Mouse (Mus musculus) gastrocnemius, postnatal 36 days (tissue): ENCODE data around the gene Wbp1l. TPM values are rescaled to one million over a fixed set of nuclear protein-coding genes. Genes with fewer than 3 reads are reported as not detected.
"Not testable (repeated sequence)": the region's sequence is repeated elsewhere in the genome, so short reads cannot be mapped to it uniquely, and the experiment has no call there.

Experiments
- DNase-seq, 2 experiments: peaks; one replicate each; pipeline ENCODE4 v3.0.0; 2022
- intact Hi-C: fragments of 180-260 bp; cut with DNase I; formaldehyde crosslinking; loops from one replicate; pipeline ENCODE4 v1.15.1; 2025
- long read RNA-seq, 2 experiments: library from polyadenylated mRNA; stranded (forward); transcript quantifications; one replicate each; pipeline ENCODE4 v2.0.0; 2021
- total RNA-seq, 2 experiments: library from RNA; stranded (reverse); gene quantifications; 2 replicates each; pipeline ENCODE4 v1.2.3; 2021

Gene Wbp1l
- 10 to 100 TPM; 56.2 to 66.2 TPM for total RNA-seq
- long read RNA-seq, experiment 1, transcript Wbp1l-202 (4 exons, 3,865 nt): major isoform, 15 of 43 reads
- long read RNA-seq, experiment 1, partial matches to known transcripts: 24 of 43 reads
- long read RNA-seq, experiment 1, other reads (novel, unspliced or antisense): 2 of 43 reads
- long read RNA-seq, experiment 2, transcript Wbp1l-202 (4 exons, 3,865 nt): major isoform, 19 of 42 reads
- long read RNA-seq, experiment 2, partial matches to known transcripts: 1 of 42 reads
- long read RNA-seq, experiment 2, other reads (novel, unspliced or antisense): 18 of 42 reads

GRCm38 (mm10) chr19:46598720-46599252 is at the start of gene Wbp1l:
TSS of gene Wbp1l (plus strand) at chr19:46599084.
- peak; percentile 91 to 94 for DNase-seq
- intact Hi-C loops: loop anchor here (10.0 kb wide), 2 partner anchors 266 to 366 kb away; no protein-coding TSS in a partner anchor

GRCm38 (mm10) chr19:46550385-46550784 is 48.5 kb upstream of the Wbp1l start:
- intact Hi-C loops: no loop called here
- no peak for DNase-seq

GRCm38 (mm10) chr19:46552496-46552895 is 46.4 kb upstream of the Wbp1l start:
- no peak for DNase-seq
- intact Hi-C loops: no loop called here

GRCm38 (mm10) chr19:46553541-46553955 is 45.3 kb upstream of the Wbp1l start:
- intact Hi-C loops: no loop called here
- no peak for DNase-seq

- DNase-seq: no peak
- intact Hi-C loops: no loop called here
Measured at GRCm38 (mm10) chr19:46558009-46558408, 40.9 kb upstream of the Wbp1l start.

- no peak for DNase-seq
- intact Hi-C loops: no loop called here
Measured at GRCm38 (mm10) chr19:46558631-46559030, 40.3 kb upstream of the Wbp1l start.

GRCm38 (mm10) chr19:46562132-46562531 is 36.8 kb upstream of the Wbp1l start:
- DNase-seq: peak; percentile 49 to 66
- intact Hi-C loops: loop anchor here (5.0 kb wide), 1 partner anchor 60 kb away; the partner anchor contains the start of gene Trim8

- intact Hi-C loops: loop anchor here (5.0 kb wide), 1 partner anchor 61 kb away; the partner anchor contains the start of gene Trim8
- no peak for DNase-seq
Measured at GRCm38 (mm10) chr19:46562581-46563515, 36.0 kb upstream of the Wbp1l start.

GRCm38 (mm10) chr19:46563603-46564002 is 35.3 kb upstream of the Wbp1l start:
- no peak for DNase-seq
- intact Hi-C loops: loop anchor here (5.0 kb wide), 1 partner anchor 61 kb away; the partner anchor contains the start of gene Trim8

GRCm38 (mm10) chr19:46564043-46564462 is 34.8 kb upstream of the Wbp1l start:
- intact Hi-C loops: loop anchor here (5.0 kb wide), 1 partner anchor 62 kb away; the partner anchor contains the start of gene Trim8

GRCm38 (mm10) chr19:46571211-46571877 is 27.5 kb upstream of the Wbp1l start:
- intact Hi-C loops, DNase-seq: not testable (repeated sequence)

More at GRCm38 (mm10) chr19:46564043-46564462, 34.8 kb upstream of the Wbp1l start:
- no peak for DNase-seq

GRCm38 (mm10) chr19:46571878-46572244 is 27.0 kb upstream of the Wbp1l start:
- intact Hi-C loops: no loop called here
- no peak for DNase-seq

- no peak for DNase-seq
- intact Hi-C loops: no loop called here
Measured at GRCm38 (mm10) chr19:46572548-46572947, 26.3 kb upstream of the Wbp1l start.

GRCm38 (mm10) chr19:46572951-46573937 is 25.6 kb upstream of the Wbp1l start, which contains the start of the genes Arl3 and Sfxn2:
TSS of gene Arl3 (minus strand) at chr19:46573198.
TSS of gene Sfxn2 (plus strand) at chr19:46573365.
- peak; percentile 87 to 93 for DNase-seq
- intact Hi-C loops: no loop called here

GRCm38 (mm10) chr19:46573990-46574389 is 24.9 kb upstream of the Wbp1l start:
- intact Hi-C loops: no loop called here
- DNase-seq: no peak

- no peak for DNase-seq
Measured at GRCm38 (mm10) chr19:46575196-46575595, 23.7 kb upstream of the Wbp1l start.

GRCm38 (mm10) chr19:46587823-46588508 is 10.9 kb upstream of the Wbp1l start:
- intact Hi-C loops: loop anchor here (1.0 kb wide), 1 partner anchor 155 kb away; no protein-coding TSS in a partner anchor
- DNase-seq: peak; percentile 75 to 80

More at GRCm38 (mm10) chr19:46575196-46575595, 23.7 kb upstream of the Wbp1l start:
- intact Hi-C loops: no loop called here

- intact Hi-C loops: loop anchor here (10.0 kb wide), 2 partner anchors 273 to 373 kb away; no protein-coding TSS in a partner anchor
- DNase-seq: no peak
Measured at GRCm38 (mm10) chr19:46591575-46591974, 7.3 kb upstream of the Wbp1l start.
